Mouse (Mus musculus) 3T3-L1 (cell line): ENCODE results near the gene Glyatl3.
A peak's percentile ranks its signal among the peaks of the same experiment; 100 is the strongest.

Source experiments
- DNase-seq: peaks from one replicate; pipeline ENCODE4 v3.0.0-alpha.2; 2015; ENCODE audit warnings: low read depth, low spot score

Gene Glyatl3

GRCm38 (mm10) chr17:40914250-40914649, at the start of gene Glyatl3:
Gene Glyatl3 (minus strand): TSS chr17:40914350.
- no peak for DNase-seq

- DNase-seq: peak; percentile 41
Measured at GRCm38 (mm10) chr17:40948518-40948917, 34.4 kb upstream of the Glyatl3 start.

GRCm38 (mm10) chr17:40934420-40935231, 20.5 kb upstream of the Glyatl3 start, which contains the start of the genes Mut and Cenpq:
Gene Mut (plus strand): TSS chr17:40934685.
Gene Cenpq (minus strand): TSS chr17:40935047.
- DNase-seq: peak; percentile 100

- no peak for DNase-seq
Measured at GRCm38 (mm10) chr17:40933985-40934384, 19.8 kb upstream of the Glyatl3 start.

GRCm38 (mm10) chr17:40915499-40915898, 1.3 kb upstream of the Glyatl3 start:
- DNase-seq: no peak

- DNase-seq: no peak
Measured at GRCm38 (mm10) chr17:40904721-40905154, 9.4 kb downstream of the Glyatl3 start.

GRCm38 (mm10) chr17:40904056-40904597, 10.0 kb downstream of the Glyatl3 start:
- no peak for DNase-seq

- DNase-seq: no peak
Measured at GRCm38 (mm10) chr17:40903345-40903744, 10.8 kb downstream of the Glyatl3 start.

- DNase-seq: no peak
Measured at GRCm38 (mm10) chr17:40899783-40900363, 14.3 kb downstream of the Glyatl3 start.

GRCm38 (mm10) chr17:40896863-40897262, 17.3 kb downstream of the Glyatl3 start:
- DNase-seq: peak; percentile 87

- no peak for DNase-seq
Measured at GRCm38 (mm10) chr17:40887849-40888536, 26.2 kb downstream of the Glyatl3 start.

GRCm38 (mm10) chr17:40885155-40885554, 29.0 kb downstream of the Glyatl3 start:
- DNase-seq: no peak

- no peak for DNase-seq
Measured at GRCm38 (mm10) chr17:40882172-40882571, 32.0 kb downstream of the Glyatl3 start.

- peak; percentile 89 for DNase-seq
Measured at GRCm38 (mm10) chr17:40879924-40880691, 34.0 kb downstream of the Glyatl3 start, which contains the start of gene 9130008F23Rik. Gene 9130008F23Rik (minus strand): TSS chr17:40880559.

- DNase-seq: peak; percentile 44
Measured at GRCm38 (mm10) chr17:40879528-40879923, 34.6 kb downstream of the Glyatl3 start.

- peak; percentile 73 for DNase-seq
Measured at GRCm38 (mm10) chr17:40877741-40878140, 36.4 kb downstream of the Glyatl3 start.

GRCm38 (mm10) chr17:40875568-40875967, 38.6 kb downstream of the Glyatl3 start:
- DNase-seq: peak; percentile 51

- DNase-seq: peak; percentile 54
Measured at GRCm38 (mm10) chr17:40874701-40875100, 39.4 kb downstream of the Glyatl3 start.

GRCm38 (mm10) chr17:40873582-40874011, 40.6 kb downstream of the Glyatl3 start:
- peak; percentile 78 for DNase-seq

GRCm38 (mm10) chr17:40872626-40873025, 41.5 kb downstream of the Glyatl3 start:
- DNase-seq: no peak
